In genomic region chr19:28770419-28770818, GRCm38 (mm10) we compare ENCODE assay signal across 13 mouse cellular contexts.
"Had no signal": no experiment of that assay in that cellular context is flagged by ENCODE, and none has a peak within 500 bp of the region (broad histone marks: within the 10 kb centered on the region; RNA-seq: fewer than 3 reads in every experiment).

No protein-coding gene starts in this region.

- H3K4me3 ChIP-seq: layer of hippocampus, adult 2 months; left cerebral cortex, adult 2 months; limb, embryonic 10.5 days; midbrain, embryonic 12.5 days; neural tube, embryonic 13.5 days had no signal

- DNase-seq: kidney, adult 18-20 months; kidney, postnatal 10 days; retina, postnatal 1 day; right cerebral cortex, postnatal 4 days; spleen, adult 18-20 months; thymus, adult 2 months; thymus, postnatal 25 days had no signal

- H3K4me2 ChIP-seq: midbrain, embryonic 12.5 days; neural tube, embryonic 13.5 days had no signal

- H3K36me3 ChIP-seq: limb, embryonic 10.5 days; midbrain, embryonic 12.5 days; neural tube, embryonic 13.5 days had no signal

- H3K27me3 ChIP-seq: midbrain, embryonic 12.5 days; neural tube, embryonic 13.5 days had no signal

- H3K27ac ChIP-seq: layer of hippocampus, adult 2 months; left cerebral cortex, adult 2 months; limb, embryonic 10.5 days; midbrain, embryonic 12.5 days; neural tube, embryonic 13.5 days had no signal

- H3K4me1 ChIP-seq: limb, embryonic 10.5 days; neural tube, embryonic 13.5 days had no signal

- ATAC-seq: midbrain, embryonic 16.5 days had no signal

- H3K9me3 ChIP-seq: limb, embryonic 10.5 days; midbrain, embryonic 12.5 days; neural tube, embryonic 13.5 days had no signal

- H3K9ac ChIP-seq: midbrain, embryonic 12.5 days; neural tube, embryonic 13.5 days had no signal
